Mouse (Mus musculus): ENCODE measurements around the gene Stx1b. TPM values are rescaled to one million over a fixed set of nuclear protein-coding genes. Genes with fewer than 3 reads are reported as not detected.

Gene Stx1b
- polyA plus RNA-seq, 1 experiment: 2.4 TPM

DNA sequence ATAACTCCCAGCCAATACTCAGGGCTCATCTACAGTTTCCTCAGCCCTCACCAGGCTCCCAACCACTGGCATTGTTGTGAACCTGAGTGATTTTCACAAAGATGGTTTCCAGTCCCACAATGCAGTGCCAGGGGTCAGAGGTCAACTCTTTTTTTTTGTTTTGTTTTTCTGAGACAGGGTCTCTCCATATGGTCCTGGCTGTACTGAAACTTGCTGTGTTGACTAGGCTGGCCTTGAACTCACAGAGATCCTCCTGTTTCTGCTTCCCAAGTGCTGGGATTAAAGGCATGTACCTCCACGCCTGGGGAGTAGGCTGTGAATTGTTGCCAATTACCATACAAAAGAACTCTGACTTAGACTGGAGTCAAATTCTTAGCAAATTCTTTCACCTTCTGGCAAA lies 14.5 kb downstream of the Stx1b start:
- 95% methylated on average over 1 of the region's 1 CpGs for WGBS
- Histone ChIP-seq H3K4me1 (ENCODE audit: control insufficient read depth, insufficient read depth, low read length) (no peaks in the 10 kb centered on the region), H3K27ac (ENCODE audit: insufficient read depth, low read depth, low read length) (no peak overlapping the region), H3K36me3 (ENCODE audit: control insufficient read depth, insufficient read depth, low read length) (no peaks in the 10 kb centered on the region), H3K4me3 (ENCODE audit: insufficient read depth, low read depth, low read length) (no peak overlapping the region), H3K27me3 (replicated peaks; ENCODE audit: control insufficient read depth, insufficient read depth, low read length) (no peaks in the 10 kb centered on the region)
- TF ChIP-seq POLR2A (IDR thresholded peaks at IDR 0.05; ENCODE audit: low read depth, low read length) (no peak), CTCF (conservative IDR thresholded peaks at IDR 0.05; ENCODE audit: insufficient read depth, insufficient read length, low read depth, low read length) (no peak)
- DNase-seq: no peak

DNA sequence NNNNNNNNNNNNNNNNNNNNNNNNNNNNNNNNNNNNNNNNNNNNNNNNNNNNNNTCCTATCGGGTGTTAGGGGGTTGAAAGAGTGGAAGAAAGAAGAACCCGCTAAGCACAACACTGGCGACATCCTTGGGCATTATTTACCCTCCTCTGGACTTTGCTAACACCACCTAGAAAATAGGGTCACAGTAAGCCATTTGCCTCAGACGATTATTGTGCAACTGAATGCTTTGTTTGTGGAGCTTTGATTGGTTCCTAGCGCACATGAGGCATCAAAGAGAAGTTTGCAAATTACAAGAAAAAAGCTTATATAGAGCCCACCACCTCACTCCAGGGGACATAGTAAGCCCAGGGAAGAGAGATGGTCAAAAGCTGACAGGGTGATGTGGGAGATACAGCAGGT lies 15.5 kb downstream of the Stx1b start:
- H3K27ac ChIP-seq (ENCODE audit: insufficient read depth, low read depth, low read length): no peak overlapping the region

DNA sequence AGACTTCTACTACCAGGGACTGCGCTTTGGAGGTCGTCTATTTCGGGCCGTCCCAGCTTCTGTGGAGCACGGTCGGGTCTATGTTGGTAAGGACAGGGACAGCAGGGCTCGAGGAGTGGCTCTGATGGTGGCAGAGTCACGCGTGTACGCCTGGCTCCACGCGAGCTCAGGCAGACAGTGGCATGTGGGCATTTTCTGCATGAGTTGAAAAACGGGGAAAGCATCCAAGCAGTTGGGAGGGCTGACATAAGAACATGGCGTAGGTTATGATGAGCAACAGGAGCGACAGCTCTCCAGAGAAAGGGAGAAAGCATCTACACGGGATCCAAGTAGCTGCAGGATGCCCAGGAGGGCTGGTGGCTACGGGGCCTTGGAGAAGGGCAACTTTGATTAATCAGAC lies 22.0 kb downstream of the Stx1b start:
- 92% methylated on average over 17 of the region's 17 CpGs for WGBS
- TF ChIP-seq POLR2A (IDR thresholded peaks at IDR 0.05; ENCODE audit: low read depth, low read length) (no peak), CTCF (conservative IDR thresholded peaks at IDR 0.05; ENCODE audit: insufficient read depth, insufficient read length, low read depth, low read length) (no peak)
- H3K27me3 ChIP-seq (replicated peaks; ENCODE audit: control insufficient read depth, insufficient read depth, low read length): no peaks in the 10 kb centered on the region
- no peaks in the 10 kb centered on the region for H3K36me3 ChIP-seq (ENCODE audit: control insufficient read depth, insufficient read depth, low read length)
- no peak for DNase-seq
- no peak overlapping the region for H3K27ac ChIP-seq (ENCODE audit: insufficient read depth, low read depth, low read length)
- H3K4me1 ChIP-seq (ENCODE audit: control insufficient read depth, insufficient read depth, low read length): peaks cover 7% of the 10 kb centered on the region; the same call in 1 of the 2 replicates
- no peak overlapping the region for H3K4me3 ChIP-seq (ENCODE audit: insufficient read depth, low read depth, low read length)

More for the DNA sequence above, 15.5 kb downstream of the Stx1b start:
- Histone ChIP-seq H3K4me1 (ENCODE audit: control insufficient read depth, insufficient read depth, low read length) (no peaks in the 10 kb centered on the region), H3K27me3 (replicated peaks; ENCODE audit: control insufficient read depth, insufficient read depth, low read length) (no peaks in the 10 kb centered on the region), H3K36me3 (ENCODE audit: control insufficient read depth, insufficient read depth, low read length) (no peaks in the 10 kb centered on the region), H3K4me3 (ENCODE audit: insufficient read depth, low read depth, low read length) (no peak overlapping the region)
- no peak for DNase-seq
- TF ChIP-seq CTCF (conservative IDR thresholded peaks at IDR 0.05; ENCODE audit: insufficient read depth, insufficient read length, low read depth, low read length) (no peak), POLR2A (IDR thresholded peaks at IDR 0.05; ENCODE audit: low read depth, low read length) (no peak)
- 69% methylated on average over 5 of the region's 5 CpGs for WGBS

DNA sequence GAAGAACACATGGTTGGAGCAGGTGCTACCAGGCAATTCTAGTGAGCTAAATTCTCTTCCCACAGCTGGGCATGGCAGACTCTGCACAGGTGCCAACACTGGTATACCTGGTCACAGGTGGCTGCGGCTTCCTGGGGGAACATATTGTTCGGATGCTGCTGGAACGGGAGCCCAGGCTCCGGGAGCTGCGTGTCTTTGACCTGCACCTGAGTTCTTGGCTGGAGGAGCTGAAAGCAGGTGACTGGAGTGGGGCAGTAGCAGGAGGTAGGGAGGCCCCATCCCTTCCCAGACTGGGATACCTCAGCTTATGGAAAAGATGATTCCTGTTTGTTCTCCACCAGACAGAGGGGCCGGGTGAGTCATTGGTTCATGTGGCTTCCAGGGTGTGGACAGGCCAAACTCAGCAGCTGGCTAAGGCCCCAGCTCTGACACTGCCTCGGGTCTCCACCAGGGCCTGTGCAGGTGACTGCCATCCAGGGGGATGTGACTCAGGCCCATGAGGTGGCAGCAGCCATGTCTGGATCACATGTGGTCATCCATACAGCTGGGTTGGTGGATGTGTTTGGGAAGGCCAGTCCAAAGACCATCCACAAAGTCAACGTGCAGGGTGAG lies 23.2 kb downstream of the Stx1b start:
- TF ChIP-seq CTCF (conservative IDR thresholded peaks at IDR 0.05; ENCODE audit: insufficient read depth, insufficient read length, low read depth, low read length) (0 out of 2 replicates have a peak, but pooled peaks have one; percentile 1), POLR2A (IDR thresholded peaks at IDR 0.05; ENCODE audit: low read depth, low read length) (no peak)
- 56% methylated on average over 8 of the region's 8 CpGs for WGBS
- H3K27me3 ChIP-seq (replicated peaks; ENCODE audit: control insufficient read depth, insufficient read depth, low read length): no peaks in the 10 kb centered on the region
- peak overlapping the region; percentile 51; the same call in 1 of the 2 replicates for H3K4me3 ChIP-seq (ENCODE audit: insufficient read depth, low read depth, low read length)
- H3K27ac ChIP-seq (ENCODE audit: insufficient read depth, low read depth, low read length): no peak overlapping the region
- H3K4me1 ChIP-seq (ENCODE audit: control insufficient read depth, insufficient read depth, low read length): peaks cover 7% of the 10 kb centered on the region; the same call in 1 of the 2 replicates
- H3K36me3 ChIP-seq (ENCODE audit: control insufficient read depth, insufficient read depth, low read length): no peaks in the 10 kb centered on the region
- no peak for DNase-seq

DNA sequence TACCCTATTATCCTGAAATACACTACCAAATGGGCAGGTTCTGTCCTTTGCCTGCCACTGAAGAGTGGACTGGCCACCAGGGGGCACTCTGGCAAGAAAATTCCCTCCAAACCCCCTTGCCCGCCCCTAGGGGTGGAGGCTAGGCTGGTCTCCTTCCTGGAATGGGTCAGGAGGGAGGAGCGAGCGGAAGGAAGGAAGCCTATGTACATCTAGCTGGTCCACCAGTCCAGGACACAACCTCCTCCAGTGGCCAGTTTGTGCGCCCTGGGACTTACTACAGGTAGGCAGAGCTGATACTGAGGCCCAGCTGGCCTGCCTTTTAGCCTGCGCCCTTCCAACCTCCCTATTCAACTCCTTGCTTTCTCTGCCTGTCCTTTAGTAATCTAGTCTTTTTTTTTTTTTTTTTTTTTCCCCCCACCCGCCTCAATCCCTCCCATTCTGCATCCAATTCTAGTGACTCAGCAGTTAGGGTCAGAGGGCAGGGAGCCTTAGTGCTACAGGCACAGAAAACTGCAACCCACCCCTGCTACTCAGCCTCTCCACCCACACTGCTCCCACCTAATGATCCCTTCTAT lies 23.8 kb downstream of the Stx1b start, which contains the start of gene Hsd3b7:
Gene Hsd3b7, plus strand, starts transcription at position 170 of the 575 bp plus-strand sequence.
- H3K4me3 ChIP-seq (ENCODE audit: insufficient read depth, low read depth, low read length): peak within 1 kb of the TSS; percentile 51
- TF ChIP-seq CTCF (conservative IDR thresholded peaks at IDR 0.05; ENCODE audit: insufficient read depth, insufficient read length, low read depth, low read length) (peak; percentile 88), POLR2A (IDR thresholded peaks at IDR 0.05; ENCODE audit: low read depth, low read length) (peak; percentile 82)
- peak within 1 kb of the TSS; percentile 57 for H3K27ac ChIP-seq (ENCODE audit: insufficient read depth, low read depth, low read length)
- peaks cover 2% of the 10 kb centered on the region; the same call in 1 of the 2 replicates for H3K36me3 ChIP-seq (ENCODE audit: control insufficient read depth, insufficient read depth, low read length)
- peaks cover 7% of the 10 kb centered on the region; the same call in 1 of the 2 replicates for H3K4me1 ChIP-seq (ENCODE audit: control insufficient read depth, insufficient read depth, low read length)
- DNase-seq: peak; percentile 96
- H3K27me3 ChIP-seq (replicated peaks; ENCODE audit: control insufficient read depth, insufficient read depth, low read length): no peaks in the 10 kb centered on the region
- WGBS: 13% methylated on average over 6 of the region's 6 CpGs

DNA sequence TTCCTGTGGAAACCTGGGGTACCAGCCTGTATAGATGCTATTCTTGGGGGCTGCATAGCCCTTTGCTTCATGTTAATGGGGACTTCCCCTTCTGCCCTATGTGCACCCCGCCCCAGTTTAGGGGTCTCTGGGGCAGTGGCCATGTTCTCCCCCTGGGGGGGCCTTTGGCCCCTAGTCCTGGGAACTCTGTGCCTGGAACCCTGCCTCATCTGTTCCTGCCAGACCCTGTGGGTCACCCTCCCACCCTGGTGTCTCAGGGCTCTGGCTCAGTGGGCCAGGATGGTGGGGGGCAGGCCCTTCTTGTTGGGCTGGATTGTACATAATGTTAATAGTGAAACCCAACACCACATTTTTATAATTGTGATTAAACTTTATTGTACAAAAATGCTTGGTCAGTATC lies 24.6 kb downstream of the Stx1b start:
- Histone ChIP-seq H3K4me1 (ENCODE audit: control insufficient read depth, insufficient read depth, low read length) (peaks cover 7% of the 10 kb centered on the region; the same call in 1 of the 2 replicates), H3K4me3 (ENCODE audit: insufficient read depth, low read depth, low read length) (no peak overlapping the region), H3K36me3 (ENCODE audit: control insufficient read depth, insufficient read depth, low read length) (peaks cover 2% of the 10 kb centered on the region; the same call in 1 of the 2 replicates), H3K27me3 (replicated peaks; ENCODE audit: control insufficient read depth, insufficient read depth, low read length) (no peaks in the 10 kb centered on the region), H3K27ac (ENCODE audit: insufficient read depth, low read depth, low read length) (no peak overlapping the region)
- no peak for TF ChIP-seq CTCF (conservative IDR thresholded peaks at IDR 0.05; ENCODE audit: insufficient read depth, insufficient read length, low read depth, low read length)
- no peak for TF ChIP-seq POLR2A (IDR thresholded peaks at IDR 0.05; ENCODE audit: low read depth, low read length)
- 78% methylated on average over 1 of the region's 1 CpGs for WGBS
- DNase-seq: no peak

DNA sequence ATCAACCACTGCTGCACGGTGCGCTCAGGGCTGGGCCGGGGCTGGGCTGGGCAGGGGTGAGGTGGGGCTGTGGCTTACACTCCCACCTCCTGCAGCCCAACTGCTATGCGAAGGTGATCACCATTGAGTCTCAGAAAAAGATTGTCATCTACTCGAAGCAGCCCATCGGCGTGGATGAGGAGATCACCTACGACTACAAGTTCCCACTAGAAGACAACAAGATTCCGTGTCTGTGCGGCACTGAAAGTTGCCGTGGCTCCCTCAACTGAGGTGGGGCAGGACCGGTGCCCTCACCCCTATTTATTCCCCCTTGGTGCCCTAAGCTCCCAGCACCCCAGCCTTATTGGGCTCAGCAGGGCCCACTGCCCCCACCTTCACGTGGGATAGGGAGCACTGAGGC lies 25.1 kb downstream of the Stx1b start:
- no peak overlapping the region for H3K4me3 ChIP-seq (ENCODE audit: insufficient read depth, low read depth, low read length)
- no peak for DNase-seq
- 87% methylated on average over 13 of the region's 13 CpGs for WGBS
- H3K4me1 ChIP-seq (ENCODE audit: control insufficient read depth, insufficient read depth, low read length): peaks cover 7% of the 10 kb centered on the region; the same call in 1 of the 2 replicates
- TF ChIP-seq POLR2A (IDR thresholded peaks at IDR 0.05; ENCODE audit: low read depth, low read length) (no peak), CTCF (conservative IDR thresholded peaks at IDR 0.05; ENCODE audit: insufficient read depth, insufficient read length, low read depth, low read length) (no peak)
- H3K27me3 ChIP-seq (replicated peaks; ENCODE audit: control insufficient read depth, insufficient read depth, low read length): no peaks in the 10 kb centered on the region
- no peak overlapping the region for H3K27ac ChIP-seq (ENCODE audit: insufficient read depth, low read depth, low read length)
- H3K36me3 ChIP-seq (ENCODE audit: control insufficient read depth, insufficient read depth, low read length): peaks cover 2% of the 10 kb centered on the region; the same call in 1 of the 2 replicates
